Mouse (Mus musculus): ENCODE measurements around the gene Cdhr2.

Gene Cdhr2

DNA sequence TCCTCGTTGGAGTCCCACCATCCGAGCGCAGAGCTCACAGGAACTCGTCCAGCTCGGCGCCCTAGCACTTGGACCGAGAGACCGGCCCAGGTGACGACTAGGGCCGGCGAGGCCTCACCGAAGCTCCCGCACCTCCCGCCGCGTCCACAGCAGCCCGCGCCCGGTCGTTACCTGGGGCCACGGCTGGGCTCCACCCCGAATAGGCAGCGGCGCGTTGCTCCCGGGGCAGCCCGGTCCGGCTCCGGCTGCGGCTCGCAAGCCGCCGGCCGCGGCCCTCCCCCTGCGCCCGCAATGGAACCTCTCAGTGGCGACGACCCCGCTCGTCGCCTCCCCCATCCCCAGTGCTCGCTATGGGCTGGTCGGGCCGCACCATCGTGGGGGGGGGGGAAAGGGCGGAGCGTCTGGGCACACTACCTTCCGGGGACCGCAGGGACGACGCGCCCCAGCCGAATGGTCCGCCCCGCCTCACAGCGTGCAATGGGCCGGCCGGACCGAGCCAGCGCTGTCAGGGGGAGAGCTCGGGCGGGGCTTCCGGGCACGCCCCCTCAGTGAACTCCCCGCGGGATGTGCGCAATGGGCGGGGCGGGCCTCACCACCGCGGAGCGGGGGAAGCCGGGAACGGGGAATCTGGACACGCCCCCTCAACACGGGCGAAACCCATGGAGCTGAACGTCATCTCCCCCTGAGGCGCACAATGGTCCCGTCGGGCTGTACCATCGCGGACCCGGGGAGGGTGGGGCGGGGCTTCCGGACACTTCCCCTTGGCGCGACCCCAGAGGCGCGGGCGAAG is 7.5 kb upstream of the Cdhr2 start, which contains the start of gene Rnf44:
Gene Rnf44, minus strand, starts transcription at position 350 of the 790 bp plus-strand sequence.
- DNase-seq (ENCODE audit: low spot score in 2 of 2) = peak; percentile 99

DNA sequence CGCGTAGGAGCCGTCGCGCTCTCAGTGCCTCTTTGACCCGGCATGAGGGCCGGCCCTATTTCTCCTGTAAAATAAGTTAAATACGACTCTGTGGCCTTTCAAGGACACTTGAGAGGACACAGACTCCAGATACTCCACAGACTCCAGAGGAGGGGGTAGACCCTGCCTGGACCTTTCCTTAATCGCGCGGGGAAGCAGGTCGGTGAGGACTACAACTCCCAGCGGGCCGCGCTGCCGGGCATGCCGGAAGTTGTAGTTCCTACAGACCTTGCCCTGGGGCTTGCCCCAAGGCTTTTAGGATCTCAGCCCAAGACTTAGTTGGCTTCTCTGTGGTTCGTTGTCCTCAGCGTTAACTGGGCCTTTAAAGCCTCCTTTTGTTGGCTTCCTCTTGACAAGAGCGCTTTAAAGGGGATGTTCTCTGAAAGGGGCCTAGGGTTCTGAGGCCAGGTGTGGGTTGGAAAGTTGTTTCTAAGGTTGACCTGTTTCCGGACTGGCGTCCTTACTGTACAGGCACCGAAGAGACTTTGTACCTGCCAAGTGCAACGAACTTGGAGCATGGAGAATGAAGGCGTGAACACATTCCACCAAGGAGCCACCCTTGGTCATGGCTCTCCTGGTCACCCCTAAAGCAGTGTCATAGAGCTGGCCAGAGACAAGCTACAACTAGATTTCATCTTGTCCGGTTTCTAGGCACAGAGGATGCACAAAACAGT is 6.8 kb upstream of the Cdhr2 start:
- peak in 1 of 2 experiments; percentile 90 for DNase-seq (ENCODE audit: low spot score in 2 of 2)

DNA sequence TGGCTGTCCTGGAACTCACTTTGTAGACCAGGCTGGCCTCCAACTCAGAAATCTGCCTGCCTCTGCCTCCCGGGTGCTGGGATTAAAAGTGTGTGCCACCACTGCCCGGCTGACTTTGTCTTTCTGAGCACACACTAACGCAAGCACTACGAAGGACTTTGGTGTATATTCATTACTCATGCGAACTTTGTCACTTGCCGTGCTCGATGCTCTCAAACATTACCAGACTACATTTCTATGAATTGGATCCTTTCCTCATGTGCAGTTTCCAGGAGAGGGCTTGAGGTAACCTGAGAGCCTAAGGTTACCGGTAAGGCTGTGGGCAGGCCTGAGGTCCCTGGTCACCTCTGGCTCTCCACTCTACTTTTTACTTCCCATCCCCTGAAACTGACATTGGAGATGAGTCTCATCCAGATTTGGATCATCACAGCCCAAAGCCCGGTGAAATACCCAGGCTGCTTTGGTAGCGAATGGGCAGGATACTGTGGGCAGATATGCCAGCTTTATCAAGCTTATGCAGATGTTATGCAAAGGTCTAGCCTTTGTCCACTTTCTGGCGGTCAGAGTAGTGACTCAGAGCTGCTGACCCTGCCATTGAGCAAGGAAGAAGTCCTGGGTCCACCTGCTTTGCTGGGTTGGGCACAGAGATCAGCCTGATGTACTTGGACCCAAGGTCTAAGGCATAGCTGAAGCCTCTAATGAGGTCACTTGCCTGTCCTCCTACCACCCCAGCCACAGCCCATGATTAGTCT is 5.6 kb upstream of the Cdhr2 start:
- DNase-seq (ENCODE audit: low spot score in 2 of 2) = no peak

DNA sequence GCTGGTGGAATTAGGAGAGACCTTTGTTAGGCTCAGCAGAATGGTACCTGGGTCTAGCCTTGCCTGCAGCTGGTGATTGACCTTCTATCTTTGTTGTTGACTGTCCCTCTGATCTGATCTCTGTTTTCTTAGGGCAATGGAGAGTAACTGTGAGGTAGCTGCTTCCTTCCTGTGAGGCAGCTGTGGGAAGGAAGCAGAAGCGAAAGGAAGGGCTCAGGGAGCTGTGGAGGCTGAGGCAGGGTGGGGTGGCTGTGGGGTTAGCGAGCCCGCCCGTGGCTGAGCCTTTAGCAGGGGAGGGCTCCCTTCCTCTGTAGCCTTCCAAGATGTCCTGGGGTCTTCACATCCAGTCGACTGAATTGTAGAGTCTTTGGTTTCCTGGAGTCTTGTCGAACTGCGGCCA is 1.2 kb downstream of the Cdhr2 start:
- no peak for DNase-seq (ENCODE audit: low spot score in 2 of 2)

DNA sequence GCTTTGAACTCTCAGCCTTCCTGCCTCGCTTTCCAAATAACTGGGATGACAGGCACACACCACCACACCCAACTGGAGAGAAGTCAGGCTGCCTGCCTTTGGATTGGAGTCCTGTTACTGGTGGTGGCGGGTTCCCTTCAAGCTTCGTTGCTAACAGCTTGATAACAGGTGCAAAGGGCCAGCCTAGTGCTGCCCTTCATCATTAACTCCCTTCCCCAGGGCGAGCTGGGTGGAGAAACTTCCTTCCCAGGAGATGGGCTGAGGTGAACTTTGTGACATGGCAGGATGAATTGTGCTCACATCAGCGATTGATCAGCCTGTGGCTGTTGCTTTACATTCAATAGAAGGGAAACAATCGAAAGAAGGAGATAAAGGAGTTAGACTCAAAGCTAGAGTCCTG is 3.6 kb downstream of the Cdhr2 start:
- no peak for DNase-seq (ENCODE audit: low spot score in 2 of 2)

DNA sequence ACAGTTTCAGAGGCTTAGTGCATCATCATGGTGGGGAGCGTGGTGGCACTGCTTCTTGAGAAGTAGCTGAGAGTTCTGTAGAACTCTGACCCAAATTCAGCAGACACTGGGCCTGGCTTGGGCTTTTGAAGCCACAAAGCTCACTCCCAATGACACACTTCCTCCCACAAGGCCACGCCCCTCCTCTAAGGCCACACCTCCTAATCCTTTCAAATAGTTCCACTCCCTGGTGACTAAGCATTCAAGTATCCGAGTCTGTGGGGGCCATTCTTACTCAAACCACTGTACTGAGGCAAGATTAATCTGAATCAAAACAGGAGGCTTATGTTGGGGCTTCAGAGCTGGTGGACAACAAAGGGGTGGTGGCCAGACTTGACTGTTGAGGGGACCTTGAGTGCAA is 9.6 kb downstream of the Cdhr2 start:
- DNase-seq (ENCODE audit: low spot score in 2 of 2) = no peak

DNA sequence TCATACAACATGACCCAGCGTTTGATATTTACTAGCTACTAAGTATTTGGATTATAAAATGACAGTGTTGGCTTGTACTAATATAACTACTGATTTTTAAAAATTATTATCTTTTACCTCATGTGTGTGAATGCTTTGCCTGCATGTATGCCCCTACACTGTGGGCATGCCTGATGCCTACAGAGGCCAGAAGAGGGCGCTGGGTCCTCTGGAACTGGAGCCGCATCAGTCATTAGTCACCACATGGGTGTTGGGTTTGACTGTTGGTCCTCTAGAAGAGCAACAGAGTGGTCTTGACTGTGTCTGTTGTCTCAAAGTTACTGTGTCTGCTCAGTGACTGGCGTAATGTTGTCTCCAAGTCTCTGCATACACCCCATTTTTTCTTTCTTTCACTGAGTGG is 13.1 kb downstream of the Cdhr2 start:
- no peak for DNase-seq (ENCODE audit: low spot score in 2 of 2)

DNA sequence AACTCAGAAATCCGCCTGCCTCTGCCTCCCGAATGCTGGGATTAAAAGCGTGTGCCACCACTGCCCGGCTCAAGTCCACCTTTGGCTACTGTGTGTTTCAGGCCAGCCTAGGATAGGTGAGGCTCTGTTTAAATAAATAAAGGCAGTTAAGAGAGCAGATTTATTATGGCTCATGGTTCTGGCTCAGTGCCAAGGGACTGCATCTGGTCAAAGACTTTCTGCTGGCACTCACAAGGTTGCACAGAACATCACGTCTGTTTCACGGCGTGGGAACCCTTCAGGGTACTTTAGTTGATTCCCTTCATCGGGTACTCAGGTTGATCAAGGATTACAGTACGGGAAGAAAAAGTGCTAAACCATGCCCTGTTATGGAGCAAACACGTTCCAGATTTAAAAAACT is 13.7 kb downstream of the Cdhr2 start:
- DNase-seq (ENCODE audit: low spot score in 2 of 2) = no peak

DNA sequence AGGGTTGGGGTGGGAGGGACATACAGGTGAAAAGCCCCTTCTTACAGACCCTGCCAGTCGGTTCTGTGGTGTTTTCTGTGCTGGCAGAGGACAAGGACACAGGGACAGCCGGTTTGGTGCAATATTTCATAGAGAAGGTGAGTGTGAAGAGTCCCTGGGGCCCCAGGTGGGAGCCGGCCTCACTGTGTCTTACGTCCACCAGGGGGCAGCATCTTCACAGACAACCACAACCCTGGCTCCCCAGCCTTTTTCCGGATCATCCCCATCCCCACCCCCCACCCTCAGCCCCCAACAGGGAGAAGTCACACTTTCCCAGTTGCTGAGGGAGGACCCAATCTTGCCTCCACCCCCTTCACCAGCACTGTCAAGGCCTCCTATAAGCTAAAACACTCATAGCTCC is 15.7 kb downstream of the Cdhr2 start:
- DNase-seq (ENCODE audit: low spot score in 2 of 2) = peak in 1 of 2 experiments; percentile 72

DNA sequence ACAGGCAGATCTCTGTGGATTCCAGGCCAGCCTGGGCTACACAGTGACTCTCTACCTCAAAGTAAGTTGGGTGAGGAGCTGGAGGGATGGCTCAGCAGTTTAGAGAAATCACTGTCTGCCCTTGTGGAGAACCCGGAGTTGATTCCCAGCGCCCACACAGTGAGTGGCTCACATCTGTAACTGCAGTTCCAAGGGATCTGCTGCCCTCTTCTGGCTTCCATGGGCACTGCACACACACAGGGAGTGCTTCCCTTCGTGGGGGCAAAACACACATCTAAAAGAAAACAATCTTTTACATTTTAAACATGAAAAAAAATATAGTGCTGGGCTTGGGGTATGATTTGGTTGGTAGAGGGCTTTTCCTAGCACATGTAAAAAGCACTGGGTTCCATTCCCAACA is 21.9 kb downstream of the Cdhr2 start:
- no peak for DNase-seq (ENCODE audit: low spot score in 2 of 2)

DNA sequence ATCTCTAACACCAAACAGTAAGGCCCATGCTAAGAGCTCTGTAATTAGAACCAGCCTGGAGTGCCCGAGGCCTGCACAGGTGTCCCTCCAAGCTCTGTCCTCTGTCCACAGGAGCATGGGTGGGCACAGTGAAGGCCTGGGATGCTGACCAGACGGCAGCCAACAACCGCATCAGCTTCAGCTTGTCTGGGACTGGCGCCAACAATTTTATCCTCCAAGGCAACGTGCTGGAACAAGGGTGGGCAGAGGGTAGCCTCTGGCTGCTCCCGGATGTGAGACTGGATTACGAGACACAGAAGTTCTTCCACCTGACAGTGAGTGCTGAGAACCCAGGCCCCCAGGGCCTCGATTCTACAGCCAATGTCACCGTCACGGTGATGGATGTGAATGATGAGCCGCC is 24.9 kb downstream of the Cdhr2 start:
- no peak for DNase-seq (ENCODE audit: low spot score in 2 of 2)

DNA sequence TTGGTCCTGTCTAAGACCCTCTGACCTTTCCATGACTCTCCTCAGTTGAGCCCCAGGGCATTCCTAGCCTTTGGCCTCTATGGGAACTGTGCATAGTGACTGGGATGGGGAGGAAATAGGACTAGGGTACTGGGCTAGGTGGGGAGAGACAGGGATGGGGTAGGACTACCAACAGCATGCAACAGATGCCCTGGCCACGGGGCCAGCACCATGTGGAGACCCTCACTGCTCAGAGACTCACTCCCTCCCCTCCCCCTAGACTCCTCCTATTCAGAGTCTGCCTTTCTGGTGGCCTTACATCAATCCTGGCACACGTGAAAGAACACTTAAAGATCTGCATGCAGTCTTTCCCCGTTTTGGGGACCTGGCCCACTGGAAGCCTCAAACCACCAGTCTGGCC is 35.7 kb downstream of the Cdhr2 start:
- DNase-seq (ENCODE audit: low spot score in 2 of 2) = no peak

DNA sequence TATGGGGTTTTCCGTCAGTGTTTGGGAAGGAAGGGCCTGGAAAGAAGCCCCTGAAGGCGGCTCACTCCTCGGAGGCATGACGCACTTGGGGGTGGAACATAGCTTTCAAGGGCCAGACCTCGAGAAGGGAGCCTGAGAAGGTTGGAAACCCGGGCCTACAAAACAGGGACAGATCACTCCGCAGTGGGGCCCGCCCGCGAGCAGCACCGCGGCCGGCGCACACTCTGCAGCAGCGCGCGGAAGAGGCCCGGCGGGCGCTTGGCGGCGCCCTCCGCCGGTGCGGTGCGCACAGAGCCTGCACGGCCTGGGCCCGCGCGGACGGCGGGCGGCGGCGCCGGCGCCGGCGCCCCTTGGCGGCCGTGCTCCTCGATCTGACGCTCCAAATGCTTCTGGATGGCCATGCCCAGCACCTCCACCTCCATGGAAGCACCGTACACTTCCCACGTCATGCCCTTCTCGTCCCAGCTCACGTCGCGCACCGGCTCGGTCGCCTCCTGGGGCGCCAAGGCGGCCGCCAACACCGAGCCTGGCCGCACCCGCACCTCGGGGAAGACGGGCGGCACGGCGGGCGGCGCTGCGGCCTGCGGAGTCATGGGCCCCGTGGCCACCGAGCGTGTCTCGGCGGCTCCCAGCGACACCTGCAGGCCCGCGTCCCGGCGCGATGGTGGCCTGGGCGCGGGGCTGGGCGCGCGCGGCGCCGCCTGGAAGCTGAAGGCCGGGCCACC is 36.4 kb downstream of the Cdhr2 start:
- no peak for DNase-seq (ENCODE audit: low spot score in 2 of 2)

DNA sequence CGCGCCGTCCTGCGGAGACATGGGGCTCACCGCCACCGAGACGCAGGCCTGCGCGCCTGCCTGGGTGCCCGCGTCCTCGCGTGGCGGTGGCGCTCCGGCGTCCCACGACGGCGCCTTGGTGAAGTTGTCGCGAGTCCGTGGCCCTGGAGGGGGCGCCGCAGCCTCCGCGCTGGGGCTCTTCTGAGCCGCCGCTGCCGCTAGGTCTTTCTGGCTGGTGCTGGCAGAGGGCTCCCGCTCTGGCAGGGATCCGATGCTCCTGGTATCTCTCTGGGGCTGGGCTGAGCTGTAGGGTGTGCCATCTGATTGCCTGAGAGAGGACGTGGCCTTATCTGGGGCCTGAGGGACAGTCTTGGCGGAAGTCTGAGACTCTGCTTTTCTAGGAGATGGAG is 36.9 kb downstream of the Cdhr2 start:
- DNase-seq (ENCODE audit: low spot score in 2 of 2) = no peak

DNA sequence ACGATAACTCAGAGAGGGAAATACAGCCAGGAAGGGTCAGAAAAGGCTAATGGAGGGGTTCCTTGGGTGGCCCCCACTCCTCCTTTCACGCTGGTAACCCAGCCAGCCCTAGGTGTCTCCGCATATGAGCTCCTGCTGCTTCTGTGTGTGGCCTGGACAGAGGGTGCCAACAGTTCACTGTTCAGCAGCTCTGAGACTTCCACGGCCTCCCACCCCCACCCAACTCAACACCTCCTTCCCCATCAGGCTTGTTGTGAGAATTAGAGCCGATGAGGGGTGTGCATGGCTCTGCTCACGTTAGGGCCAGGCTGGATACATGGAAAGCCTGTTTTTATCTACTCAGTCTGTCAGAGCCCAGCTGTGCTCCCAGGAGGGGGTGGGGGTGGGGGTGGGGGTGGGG is 44.8 kb downstream of the Cdhr2 start:
- DNase-seq (ENCODE audit: low spot score in 2 of 2) = no peak

DNA sequence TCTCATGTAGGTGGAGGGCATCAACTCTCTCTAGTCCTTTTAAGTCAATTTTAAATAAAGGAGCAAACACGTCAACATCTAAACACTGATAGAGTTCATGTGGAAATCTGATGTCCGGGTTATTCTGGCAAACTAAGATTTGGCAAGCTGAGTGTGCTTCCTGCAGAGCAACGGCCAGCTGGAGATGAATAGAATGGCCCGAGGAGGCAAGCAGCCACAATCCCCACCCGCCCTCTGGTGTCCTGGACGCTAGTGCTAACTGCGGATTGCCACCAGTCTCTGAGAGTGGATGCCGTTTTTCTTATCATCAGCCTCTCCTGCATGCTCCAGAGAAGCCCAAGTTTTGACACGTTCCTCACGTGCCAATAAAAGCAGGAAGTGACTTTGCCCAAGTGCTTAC is 45.6 kb downstream of the Cdhr2 start:
- DNase-seq (ENCODE audit: low spot score in 2 of 2) = no peak

DNA sequence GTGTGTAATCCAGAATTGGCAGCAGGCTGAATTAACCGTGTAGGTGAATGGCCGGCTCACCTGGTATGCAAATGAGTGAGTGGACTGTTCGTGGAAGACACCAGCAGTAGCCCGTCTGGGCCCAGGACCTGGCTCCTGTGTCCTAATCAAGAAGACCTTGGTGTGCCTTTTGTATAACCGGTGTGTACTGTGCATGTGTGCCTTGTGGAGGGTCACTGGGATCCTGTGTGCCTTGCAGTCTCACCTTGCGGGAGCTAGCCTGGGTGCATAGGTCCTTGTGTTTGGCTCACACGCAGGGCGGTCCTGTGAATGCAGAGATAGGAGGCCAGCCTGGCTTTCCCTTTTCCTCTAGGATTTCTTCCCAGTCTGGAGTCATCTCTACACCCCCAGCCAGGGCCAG is 46.9 kb downstream of the Cdhr2 start:
- DNase-seq (ENCODE audit: low spot score in 2 of 2) = no peak

DNA sequence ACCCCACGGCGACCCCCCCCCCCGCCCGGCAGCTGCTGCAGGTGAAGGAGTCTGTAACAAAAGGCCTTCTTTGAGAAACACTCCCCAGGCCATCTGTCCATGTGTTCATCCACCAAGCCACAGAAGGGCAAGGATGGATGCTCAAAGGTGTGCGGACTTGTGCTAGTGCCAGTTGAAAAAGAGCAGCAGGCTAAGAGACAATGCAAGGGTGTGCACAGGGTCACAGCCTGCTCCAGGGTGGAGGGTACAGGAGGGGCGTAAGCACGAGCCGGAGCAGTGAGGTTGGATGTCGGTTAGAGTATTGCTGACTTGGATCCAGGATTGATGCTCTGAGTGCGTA is 47.4 kb downstream of the Cdhr2 start:
- DNase-seq (ENCODE audit: low spot score in 2 of 2) = no peak

DNA sequence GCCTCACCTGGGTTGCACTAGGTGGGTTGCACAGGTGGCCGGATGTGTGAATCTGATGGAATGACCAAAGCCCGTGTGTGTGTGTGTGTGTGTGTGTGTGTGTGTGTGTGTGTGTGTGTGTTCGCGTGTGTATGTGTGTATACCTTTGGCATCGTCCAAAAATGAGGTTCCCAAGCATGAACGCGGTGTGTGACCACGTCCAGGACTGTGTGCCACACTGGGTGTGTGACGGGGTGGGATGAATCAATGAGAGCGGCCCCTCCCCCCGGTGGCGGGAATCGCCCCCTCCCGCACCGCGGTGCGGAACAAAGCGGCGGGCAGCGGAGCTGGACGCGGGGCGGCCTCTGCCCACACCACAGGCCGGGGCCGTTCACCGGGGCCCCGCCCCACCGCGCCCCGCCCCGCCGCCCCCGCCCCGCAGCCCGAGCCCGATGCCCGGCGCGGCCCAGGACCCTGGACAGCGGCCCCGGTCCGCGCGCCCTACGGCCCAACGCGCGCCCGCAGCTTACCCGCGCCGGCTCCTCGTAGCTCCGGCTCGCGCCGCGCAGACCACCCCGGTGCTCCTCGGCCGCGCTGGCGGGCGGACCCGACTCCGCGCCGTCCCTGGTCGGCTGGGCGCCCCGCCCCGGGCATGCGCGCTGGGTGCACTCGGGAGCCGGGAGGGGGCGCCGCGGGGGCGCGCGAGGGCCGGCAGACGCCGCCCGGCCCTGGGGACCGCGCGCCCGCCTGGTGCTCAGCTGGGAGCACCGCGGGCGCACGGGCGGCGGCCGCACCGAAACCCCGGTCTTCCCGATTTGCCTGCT is 48.0 kb downstream of the Cdhr2 start:
- peak; percentile 86 to 87 for DNase-seq (ENCODE audit: low spot score in 2 of 2)

DNA sequence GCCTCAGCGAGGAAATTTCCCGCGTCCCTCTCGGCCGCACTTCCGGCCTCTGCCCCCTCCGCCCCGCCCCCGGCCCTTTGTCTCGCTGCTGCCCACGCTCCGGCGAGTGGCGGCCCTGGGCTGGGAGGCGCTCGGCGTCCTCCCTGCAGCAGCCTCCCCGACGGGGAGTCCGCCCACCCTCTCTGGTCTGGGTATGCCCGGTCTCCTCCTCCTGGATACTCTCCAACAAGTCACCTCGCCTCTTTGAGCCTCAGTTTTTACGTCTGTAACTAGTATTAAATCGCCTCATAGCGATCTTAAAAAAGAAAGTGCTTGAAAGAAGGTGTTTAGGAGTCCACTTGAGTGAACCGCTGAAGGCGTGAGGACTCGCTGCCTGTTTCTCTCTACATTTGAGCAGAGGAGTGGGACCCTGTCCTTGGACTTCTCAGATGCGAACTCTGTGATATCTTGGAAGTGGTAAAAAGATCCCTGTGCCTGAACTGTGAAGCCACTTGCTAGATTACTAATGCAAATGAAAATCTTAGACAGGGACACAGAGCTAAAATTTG is 48.7 kb downstream of the Cdhr2 start, which contains the start of gene Gprin1:
Gene Gprin1, minus strand, starts transcription at position 11 of the 548 bp plus-strand sequence.
- no peak for DNase-seq (ENCODE audit: low spot score in 2 of 2)

DNA sequence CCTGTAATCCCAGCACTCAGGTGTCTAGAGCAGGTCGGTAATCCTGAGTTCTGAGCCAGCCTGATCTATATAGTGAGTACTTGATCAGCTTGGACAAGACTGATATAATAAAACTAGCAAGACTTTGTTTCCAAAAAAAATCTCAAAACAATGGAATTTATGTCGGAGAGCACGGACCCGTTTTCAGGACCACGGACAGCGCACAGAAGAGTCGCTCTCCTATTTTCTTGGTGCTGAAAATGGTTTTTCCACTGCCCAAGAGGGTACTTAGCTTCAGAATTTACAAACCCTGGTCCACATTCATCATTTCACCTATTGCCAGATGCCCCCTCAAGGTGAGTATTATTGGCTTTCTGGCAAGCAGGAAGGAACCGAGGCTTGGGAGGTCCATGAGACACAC is 49.4 kb downstream of the Cdhr2 start:
- no peak for DNase-seq (ENCODE audit: low spot score in 2 of 2)

Measured in right cerebral cortex, postnatal 10 days (tissue).